Mouse (Mus musculus) megakaryocyte, embryonic 14.5 days (primary cell): ENCODE measurements around the gene Atp13a4.

Experiments used
- FLI1 ChIP-seq: IDR thresholded peaks from 2 replicates; pipeline ENCODE4 v1.6.1; 2012; ENCODE audit warnings: low read length, inconsistent platforms, mixed read lengths
- GATA1 ChIP-seq: IDR thresholded peaks from 3 replicates; pipeline ENCODE4 v1.6.1; 2012; ENCODE audit warnings: mixed read lengths, low read length, inconsistent platforms, borderline replicate concordance

GRCm38 (mm10) chr16:29481439-29481838, 63.2 kb downstream of the Atp13a4 start:
- TF ChIP-seq GATA1 (no peak), FLI1 (no peak)
